Mouse (Mus musculus) inflammation-experienced regulatory T-cells, adult 16 weeks (primary cell): ENCODE data around the gene Plg. TPM values are rescaled to one million over a fixed set of nuclear protein-coding genes. Genes with fewer than 3 reads are reported as not detected.

Experiments used
- polyA plus RNA-seq: library from polyadenylated mRNA; unstranded; fragments of 100-300 nt; shearing (Covaris generic); gene quantifications from one replicate; pipeline ENCODE4 v1.2.1, GENCODE M21; 2017

The Plg gene
- polyA plus RNA-seq: not detected

DNA sequence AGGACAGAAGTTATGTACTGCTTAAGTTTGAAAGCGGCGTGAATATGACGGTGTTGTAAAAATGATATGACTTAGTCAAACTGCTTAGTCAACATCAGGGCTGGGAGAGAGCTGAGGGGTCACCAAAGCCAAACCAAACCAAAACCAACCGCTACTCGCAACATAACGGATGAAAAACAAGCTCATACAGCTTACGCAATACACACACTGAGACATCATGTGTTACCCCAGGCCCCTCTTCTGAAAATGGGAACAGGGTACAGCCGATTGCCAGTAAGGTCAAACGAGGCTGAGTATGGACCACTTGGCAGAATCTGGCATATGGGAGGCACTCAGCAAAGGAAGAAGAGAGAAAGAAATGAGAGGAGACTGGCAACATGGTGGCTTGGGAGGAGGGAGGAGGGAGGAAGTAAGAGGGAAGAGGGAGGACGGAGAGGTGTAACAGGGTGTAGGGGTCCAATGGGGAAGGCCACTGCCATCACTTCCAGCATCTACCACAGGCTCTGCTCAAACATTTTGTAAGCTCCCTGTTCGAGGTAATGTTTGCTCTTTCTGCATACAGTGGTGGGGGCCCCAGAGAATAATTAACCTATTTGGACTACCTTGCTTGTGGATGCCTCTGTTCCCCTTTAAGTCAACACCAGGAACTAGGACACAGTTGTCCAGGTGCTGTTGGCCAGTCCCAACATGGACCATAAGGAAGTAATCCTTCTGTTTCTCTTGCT, at the start of gene Plg:
TSS of gene Plg (plus strand) at position 628 of the 725 bp plus-strand sequence.

Other genes starting within 250 kb of the Plg start
- gene Map3k4, start 59.8 kb upstream of the Plg start, polyA plus RNA-seq: 36.1 TPM
- not detected for gene Slc22a3, start 129.1 kb downstream of the Plg start, polyA plus RNA-seq
- gene Slc22a2, start 205.5 kb downstream of the Plg start, polyA plus RNA-seq: 4.2 TPM